Mouse (Mus musculus) c-Kit-positive CD71-positive TER-119-positive erythroid progenitor cells, embryonic 14.5 days (primary cell): ENCODE measurements around the gene Gm17577.
"Not testable (repeated sequence)": the region's sequence is repeated elsewhere in the genome, so short reads cannot be mapped to it uniquely, and the experiment has no call there.

Experiments used
- DNase-seq: peaks from one replicate; pipeline ENCODE4 v3.0.0-alpha.2; 2013; ENCODE audit warnings: low spot score

The Gm17577 gene

DNA sequence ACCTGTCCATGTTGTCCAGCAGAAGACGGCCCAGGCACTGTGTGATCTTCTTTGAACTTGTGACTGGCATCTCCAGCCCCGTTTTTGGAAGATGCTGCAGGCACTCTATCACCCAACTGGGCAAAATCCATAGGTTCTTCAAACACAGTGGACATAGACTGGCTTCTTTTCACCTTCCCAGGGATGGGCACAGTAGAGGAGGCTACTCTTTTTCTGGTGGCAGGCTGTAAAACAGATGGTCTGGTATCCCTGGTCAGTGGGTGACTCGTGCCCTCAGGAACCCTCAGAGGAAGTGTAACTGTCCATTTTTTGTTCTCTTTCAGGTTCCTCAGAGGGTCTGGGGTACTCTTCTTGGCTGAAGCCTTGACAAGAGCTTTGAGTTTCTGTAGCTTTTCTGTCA, at the start of gene Gm17577:
Gm17577 (minus strand) TSS at position 101 of the 400 bp plus-strand sequence.
- DNase-seq: not testable (repeated sequence)

GRCm38 (mm10) chrX:123222381-123222780, 24.3 kb downstream of the Gm17577 start, which contains the start of gene Srsx:
Gene Srsx, minus strand, starts transcription at chrX:123222481.
- DNase-seq: not testable (repeated sequence)
